Mouse (Mus musculus): ENCODE results near the gene Rbm19. TPM values are rescaled to one million over a fixed set of nuclear protein-coding genes. Genes with fewer than 3 reads are reported as not detected.

The Rbm19 gene
- polyA plus RNA-seq, 1 experiment from 2014 or later = 16.4 TPM

- no peak for ATAC-seq
- H3K27ac ChIP-seq (ENCODE audit: low read length) = no peak overlapping the region
- H3K9ac ChIP-seq (replicated peaks; ENCODE audit: low read depth, low read length) = no peak overlapping the region
- peaks cover 34% of the 10 kb centered on the region for H3K4me1 ChIP-seq (replicated peaks; ENCODE audit: control insufficient read depth, insufficient read depth, low read length)
- no peaks in the 10 kb centered on the region for H3K27me3 ChIP-seq (replicated peaks; ENCODE audit: control insufficient read depth, insufficient read depth, low read length)
- H3K4me3 ChIP-seq (replicated peaks; ENCODE audit: low read length) = no peak overlapping the region
- H3K4me2 ChIP-seq (ENCODE audit: low read length) = no peak overlapping the region
- H3K36me3 ChIP-seq (ENCODE audit: control insufficient read depth, insufficient read depth) = no peaks in the 10 kb centered on the region
- WGBS = 47% methylated on average over 13 of the region's 13 CpGs
- no peaks in the 10 kb centered on the region for H3K9me3 ChIP-seq (ENCODE audit: control insufficient read depth, low read length)
These were observed 51.6 kb downstream of the Rbm19 start for GRCm38 (mm10) chr5:120167787-120168325.

GRCm38 (mm10) chr5:120171865-120172728 lies 55.8 kb downstream of the Rbm19 start:
- H3K36me3 ChIP-seq (ENCODE audit: control insufficient read depth, insufficient read depth) = no peaks in the 10 kb centered on the region
- H3K27me3 ChIP-seq (replicated peaks; ENCODE audit: control insufficient read depth, insufficient read depth, low read length) = no peaks in the 10 kb centered on the region
- ATAC-seq = peak; percentile 45
- no peaks in the 10 kb centered on the region for H3K9me3 ChIP-seq (ENCODE audit: control insufficient read depth, low read length)
- H3K9ac ChIP-seq (replicated peaks; ENCODE audit: low read depth, low read length) = 0 out of 2 replicates have a peak overlapping the region, but pooled peaks have one; percentile 12
- H3K4me3 ChIP-seq (replicated peaks; ENCODE audit: low read length) = no peak overlapping the region
- no peak overlapping the region for H3K4me2 ChIP-seq (ENCODE audit: low read length)
- H3K4me1 ChIP-seq (replicated peaks; ENCODE audit: control insufficient read depth, insufficient read depth, low read length) = peaks cover 17% of the 10 kb centered on the region
- no peak overlapping the region; the same call in 1 of the 2 replicates for H3K27ac ChIP-seq (ENCODE audit: low read length)
- 17% methylated on average over 18 of the region's 18 CpGs for WGBS

- H3K9ac ChIP-seq (replicated peaks; ENCODE audit: low read depth, low read length) = no peak overlapping the region
- H3K36me3 ChIP-seq (ENCODE audit: control insufficient read depth, insufficient read depth) = no peaks in the 10 kb centered on the region
- H3K27ac ChIP-seq (ENCODE audit: low read length) = no peak overlapping the region; the same call in 1 of the 2 replicates
- WGBS = 80% methylated on average over 8 of the region's 8 CpGs
- ATAC-seq = no peak
- H3K4me3 ChIP-seq (replicated peaks; ENCODE audit: low read length) = no peak overlapping the region
- H3K9me3 ChIP-seq (ENCODE audit: control insufficient read depth, low read length) = no peaks in the 10 kb centered on the region
- H3K27me3 ChIP-seq (replicated peaks; ENCODE audit: control insufficient read depth, insufficient read depth, low read length) = no peaks in the 10 kb centered on the region
- no peak overlapping the region for H3K4me2 ChIP-seq (ENCODE audit: low read length)
- H3K4me1 ChIP-seq (replicated peaks; ENCODE audit: control insufficient read depth, insufficient read depth, low read length) = peaks cover 17% of the 10 kb centered on the region
These were observed 56.5 kb downstream of the Rbm19 start for GRCm38 (mm10) chr5:120172729-120173101.

- H3K36me3 ChIP-seq (ENCODE audit: control insufficient read depth, insufficient read depth) = no peaks in the 10 kb centered on the region
- no peak overlapping the region for H3K4me2 ChIP-seq (ENCODE audit: low read length)
- no peaks in the 10 kb centered on the region for H3K27me3 ChIP-seq (replicated peaks; ENCODE audit: control insufficient read depth, insufficient read depth, low read length)
- no peak overlapping the region for H3K4me3 ChIP-seq (replicated peaks; ENCODE audit: low read length)
- no peak overlapping the region for H3K9ac ChIP-seq (replicated peaks; ENCODE audit: low read depth, low read length)
- no peaks in the 10 kb centered on the region for H3K9me3 ChIP-seq (ENCODE audit: control insufficient read depth, low read length)
- peak; percentile 52; the same call in 1 of the 2 replicates for ATAC-seq
- 43% methylated on average over 7 of the region's 7 CpGs for WGBS
- H3K27ac ChIP-seq (ENCODE audit: low read length) = no peak overlapping the region
- peaks cover 22% of the 10 kb centered on the region for H3K4me1 ChIP-seq (replicated peaks; ENCODE audit: control insufficient read depth, insufficient read depth, low read length)
These were observed 58.1 kb downstream of the Rbm19 start for GRCm38 (mm10) chr5:120174317-120174716.

- Histone ChIP-seq H3K27ac (ENCODE audit: low read length) (no peak overlapping the region), H3K36me3 (ENCODE audit: control insufficient read depth, insufficient read depth) (no peaks in the 10 kb centered on the region), H3K4me1 (replicated peaks; ENCODE audit: control insufficient read depth, insufficient read depth, low read length) (peaks cover 26% of the 10 kb centered on the region), H3K4me2 (ENCODE audit: low read length) (no peak overlapping the region), H3K27me3 (replicated peaks; ENCODE audit: control insufficient read depth, insufficient read depth, low read length) (no peaks in the 10 kb centered on the region), H3K9me3 (ENCODE audit: control insufficient read depth, low read length) (no peaks in the 10 kb centered on the region), H3K4me3 (replicated peaks; ENCODE audit: low read length) (no peak overlapping the region), H3K9ac (replicated peaks; ENCODE audit: low read depth, low read length) (no peak overlapping the region)
- ATAC-seq = no peak
- 89% methylated on average over 8 of the region's 8 CpGs for WGBS
These were observed 59.0 kb downstream of the Rbm19 start for GRCm38 (mm10) chr5:120175217-120175616.

- Histone ChIP-seq H3K4me2 (ENCODE audit: low read length) (no peak overlapping the region), H3K27me3 (replicated peaks; ENCODE audit: control insufficient read depth, insufficient read depth, low read length) (no peaks in the 10 kb centered on the region), H3K36me3 (ENCODE audit: control insufficient read depth, insufficient read depth) (no peaks in the 10 kb centered on the region), H3K27ac (ENCODE audit: low read length) (no peak overlapping the region), H3K4me3 (replicated peaks; ENCODE audit: low read length) (no peak overlapping the region), H3K9ac (replicated peaks; ENCODE audit: low read depth, low read length) (no peak overlapping the region), H3K4me1 (replicated peaks; ENCODE audit: control insufficient read depth, insufficient read depth, low read length) (peaks cover 26% of the 10 kb centered on the region), H3K9me3 (ENCODE audit: control insufficient read depth, low read length) (no peaks in the 10 kb centered on the region)
- 92% methylated on average over 13 of the region's 13 CpGs for WGBS
- ATAC-seq = no peak
These were observed 60.2 kb downstream of the Rbm19 start for GRCm38 (mm10) chr5:120176246-120177065.

GRCm38 (mm10) chr5:120177066-120177340 lies 60.7 kb downstream of the Rbm19 start:
- ATAC-seq = no peak
- Histone ChIP-seq H3K4me2 (ENCODE audit: low read length) (no peak overlapping the region), H3K9ac (replicated peaks; ENCODE audit: low read depth, low read length) (no peak overlapping the region), H3K9me3 (ENCODE audit: control insufficient read depth, low read length) (no peaks in the 10 kb centered on the region), H3K27me3 (replicated peaks; ENCODE audit: control insufficient read depth, insufficient read depth, low read length) (no peaks in the 10 kb centered on the region), H3K4me3 (replicated peaks; ENCODE audit: low read length) (no peak overlapping the region), H3K27ac (ENCODE audit: low read length) (no peak overlapping the region), H3K4me1 (replicated peaks; ENCODE audit: control insufficient read depth, insufficient read depth, low read length) (peaks cover 22% of the 10 kb centered on the region), H3K36me3 (ENCODE audit: control insufficient read depth, insufficient read depth) (no peaks in the 10 kb centered on the region)
- 93% methylated on average over 4 of the region's 4 CpGs for WGBS

GRCm38 (mm10) chr5:120180102-120180501 lies 63.8 kb downstream of the Rbm19 start:
- H3K4me3 ChIP-seq (replicated peaks; ENCODE audit: low read length) = no peak overlapping the region
- no peaks in the 10 kb centered on the region for H3K27me3 ChIP-seq (replicated peaks; ENCODE audit: control insufficient read depth, insufficient read depth, low read length)
- 93% methylated on average over 11 of the region's 11 CpGs for WGBS
- H3K9me3 ChIP-seq (ENCODE audit: control insufficient read depth, low read length) = no peaks in the 10 kb centered on the region
- no peaks in the 10 kb centered on the region for H3K36me3 ChIP-seq (ENCODE audit: control insufficient read depth, insufficient read depth)
- no peak overlapping the region for H3K27ac ChIP-seq (ENCODE audit: low read length)
- peaks cover 22% of the 10 kb centered on the region for H3K4me1 ChIP-seq (replicated peaks; ENCODE audit: control insufficient read depth, insufficient read depth, low read length)
- H3K4me2 ChIP-seq (ENCODE audit: low read length) = no peak overlapping the region
- no peak for ATAC-seq
- H3K9ac ChIP-seq (replicated peaks; ENCODE audit: low read depth, low read length) = no peak overlapping the region

GRCm38 (mm10) chr5:120181384-120181783 lies 65.1 kb downstream of the Rbm19 start:
- Histone ChIP-seq H3K4me3 (replicated peaks; ENCODE audit: low read length) (no peak overlapping the region), H3K9me3 (ENCODE audit: control insufficient read depth, low read length) (no peaks in the 10 kb centered on the region), H3K36me3 (ENCODE audit: control insufficient read depth, insufficient read depth) (no peaks in the 10 kb centered on the region), H3K27me3 (replicated peaks; ENCODE audit: control insufficient read depth, insufficient read depth, low read length) (no peaks in the 10 kb centered on the region), H3K4me2 (ENCODE audit: low read length) (no peak overlapping the region), H3K27ac (ENCODE audit: low read length) (no peak overlapping the region), H3K4me1 (replicated peaks; ENCODE audit: control insufficient read depth, insufficient read depth, low read length) (peaks cover 22% of the 10 kb centered on the region), H3K9ac (replicated peaks; ENCODE audit: low read depth, low read length) (no peak overlapping the region)
- ATAC-seq = no peak
- WGBS = 89% methylated on average over 4 of the region's 4 CpGs

Measured in forebrain, embryonic 16.5 days (tissue).